Mouse (Mus musculus) cerebellum, postnatal 36 days (tissue): ENCODE data around the gene Tns1.

Source experiments
- DNase-seq, 2 experiments: peaks; one replicate each; pipeline ENCODE4 v3.0.0; 2021 to 2022; ENCODE audit warnings: mixed read lengths in 2 of 2

The Tns1 gene

GRCm38 (mm10) chr1:74090329-74090728, 33.9 kb downstream of the Tns1 start:
- no peak for DNase-seq

- DNase-seq: no peak
These were observed 35.7 kb downstream of the Tns1 start for GRCm38 (mm10) chr1:74088569-74088968.

GRCm38 (mm10) chr1:74085566-74085965, 38.7 kb downstream of the Tns1 start:
- no peak for DNase-seq

- DNase-seq: no peak
These were observed 39.5 kb downstream of the Tns1 start for GRCm38 (mm10) chr1:74084752-74085151.

- no peak for DNase-seq
These were observed 40.1 kb downstream of the Tns1 start for GRCm38 (mm10) chr1:74084065-74084705.

- DNase-seq: peak in 1 of 2 experiments; percentile 18
These were observed 41.3 kb downstream of the Tns1 start for GRCm38 (mm10) chr1:74082841-74083463.

GRCm38 (mm10) chr1:74081573-74081989, 42.7 kb downstream of the Tns1 start:
- DNase-seq: no peak

- peak; percentile 28 to 46 for DNase-seq
These were observed 46.9 kb downstream of the Tns1 start for GRCm38 (mm10) chr1:74077353-74077752.

- DNase-seq: no peak
These were observed 48.0 kb downstream of the Tns1 start for GRCm38 (mm10) chr1:74076230-74076629.

- peak in 1 of 2 experiments; percentile 37 for DNase-seq
These were observed 49.4 kb downstream of the Tns1 start for GRCm38 (mm10) chr1:74074693-74075485.

GRCm38 (mm10) chr1:74073791-74074190, 50.5 kb downstream of the Tns1 start:
- no peak for DNase-seq

GRCm38 (mm10) chr1:74070745-74071144, 53.5 kb downstream of the Tns1 start:
- no peak for DNase-seq

- no peak for DNase-seq
These were observed 54.2 kb downstream of the Tns1 start for GRCm38 (mm10) chr1:74070001-74070551.

GRCm38 (mm10) chr1:74069085-74069835, 55.0 kb downstream of the Tns1 start:
- DNase-seq: peak; percentile 26 to 39

GRCm38 (mm10) chr1:74068366-74069084, 55.7 kb downstream of the Tns1 start:
- no peak for DNase-seq

GRCm38 (mm10) chr1:74067866-74068265, 56.4 kb downstream of the Tns1 start:
- DNase-seq: no peak

- DNase-seq: no peak
These were observed 57.7 kb downstream of the Tns1 start for GRCm38 (mm10) chr1:74066576-74066975.

- no peak for DNase-seq
These were observed 58.2 kb downstream of the Tns1 start for GRCm38 (mm10) chr1:74066061-74066460.

- no peak for DNase-seq
These were observed 64.2 kb downstream of the Tns1 start for GRCm38 (mm10) chr1:74060046-74060445.

- DNase-seq: no peak
These were observed 64.7 kb downstream of the Tns1 start for GRCm38 (mm10) chr1:74059552-74059951.

- no peak for DNase-seq
These were observed 65.5 kb downstream of the Tns1 start for GRCm38 (mm10) chr1:74058771-74059170.

- no peak for DNase-seq
These were observed 65.9 kb downstream of the Tns1 start for GRCm38 (mm10) chr1:74058309-74058708.
